Mouse (Mus musculus) retina, postnatal 1 day (tissue): ENCODE data around the gene Arhgef40.
"Not testable (repeated sequence)": the region's sequence is repeated elsewhere in the genome, so short reads cannot be mapped to it uniquely, and the experiment has no call there.

ENCODE experiments used
- DNase-seq: peaks from one replicate; pipeline ENCODE4 v3.0.0-alpha.2; 2012

The Arhgef40 gene

DNA sequence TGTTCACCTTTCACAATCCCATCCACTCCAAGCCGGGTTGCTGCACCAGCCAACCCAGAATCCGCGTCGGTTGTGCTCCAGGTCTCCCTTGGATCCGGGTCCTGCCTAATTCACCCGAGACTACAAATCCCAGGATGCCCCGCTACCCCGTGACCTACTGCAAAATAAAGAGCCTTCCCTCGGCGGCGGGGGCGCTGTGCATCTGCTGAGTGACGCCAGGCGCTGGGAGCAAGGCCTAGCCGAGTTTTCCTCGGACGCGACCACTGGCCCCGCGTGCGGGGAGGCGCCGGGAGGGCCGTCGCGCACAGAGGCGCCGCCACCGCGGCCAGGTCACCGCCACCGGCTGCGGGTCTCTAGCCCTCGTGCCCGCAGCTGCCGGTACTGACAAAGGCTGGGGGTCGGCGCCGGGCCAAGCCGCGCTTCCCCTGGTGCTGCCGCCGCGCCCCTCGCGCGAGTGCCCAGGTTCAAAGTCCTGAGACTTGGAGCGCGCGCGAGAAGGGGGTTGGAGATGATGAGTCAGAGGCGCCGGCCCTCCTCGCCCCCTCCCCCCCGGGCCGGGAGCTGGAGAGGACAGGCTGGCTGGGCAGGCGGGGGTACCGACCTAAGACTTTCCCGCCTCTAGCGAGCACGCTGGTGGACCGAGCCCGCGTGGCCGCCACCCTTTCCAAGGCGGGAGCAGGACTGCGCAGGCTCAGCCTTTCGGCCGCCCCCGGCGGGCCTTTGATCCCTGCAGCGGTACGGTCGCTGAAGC, 35.2 kb downstream of the Arhgef40 start:
- peak; percentile 99 for DNase-seq

DNA sequence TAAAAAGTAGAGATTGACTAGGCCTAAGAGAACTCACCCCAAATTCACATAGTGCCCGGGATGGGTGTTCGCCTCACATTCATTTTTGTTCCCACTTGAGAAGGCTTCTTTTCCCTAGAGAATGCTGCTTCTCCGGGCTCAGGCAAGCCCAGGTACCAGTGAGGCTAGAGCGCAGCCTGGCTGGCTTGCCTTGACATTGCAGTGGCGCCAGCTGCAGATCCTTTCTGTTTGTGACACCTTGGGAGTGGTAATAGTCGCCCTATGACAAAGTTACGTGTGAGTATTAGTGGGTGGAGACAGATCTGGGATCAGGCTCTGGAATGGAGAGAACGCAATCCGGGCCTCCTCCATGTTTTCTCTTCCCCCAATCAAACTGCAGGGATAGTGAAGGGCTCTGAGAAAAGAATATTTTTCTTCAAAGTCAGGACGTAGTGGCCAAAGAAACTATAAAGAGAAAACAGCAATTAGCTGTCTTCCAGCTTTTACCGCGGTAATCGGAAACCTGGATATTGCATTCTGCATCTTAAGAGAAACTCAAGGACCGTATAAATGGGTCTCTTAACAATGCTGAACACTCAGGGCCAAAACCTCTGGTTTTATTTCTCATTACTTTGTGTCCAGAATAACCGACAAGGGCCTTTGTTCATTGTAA, 36.1 kb downstream of the Arhgef40 start, which contains the start of gene Zfp219:
Gene Zfp219, minus strand, starts transcription at position 248 of the 652 bp plus-strand sequence.
- peak; percentile 77 for DNase-seq

DNA sequence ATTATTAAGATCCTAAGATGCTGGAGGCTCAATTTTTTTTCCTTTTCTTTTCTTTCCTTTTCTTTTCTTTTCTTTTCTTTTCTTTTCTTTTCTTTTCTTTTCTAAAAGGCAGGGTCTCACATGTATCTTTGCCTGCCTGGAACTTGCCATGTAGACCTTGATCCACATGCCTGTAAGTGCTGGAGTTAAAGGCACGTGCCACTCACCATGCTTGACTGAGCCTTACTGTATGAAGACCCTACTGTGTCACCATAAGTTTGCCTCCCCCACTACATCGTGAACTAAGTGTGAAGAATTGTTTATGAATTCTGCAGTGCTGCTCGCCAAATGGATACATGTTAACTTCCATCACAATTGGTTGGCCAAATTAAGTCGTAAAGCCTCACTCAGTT, 36.6 kb downstream of the Arhgef40 start:
- DNase-seq: no peak

DNA sequence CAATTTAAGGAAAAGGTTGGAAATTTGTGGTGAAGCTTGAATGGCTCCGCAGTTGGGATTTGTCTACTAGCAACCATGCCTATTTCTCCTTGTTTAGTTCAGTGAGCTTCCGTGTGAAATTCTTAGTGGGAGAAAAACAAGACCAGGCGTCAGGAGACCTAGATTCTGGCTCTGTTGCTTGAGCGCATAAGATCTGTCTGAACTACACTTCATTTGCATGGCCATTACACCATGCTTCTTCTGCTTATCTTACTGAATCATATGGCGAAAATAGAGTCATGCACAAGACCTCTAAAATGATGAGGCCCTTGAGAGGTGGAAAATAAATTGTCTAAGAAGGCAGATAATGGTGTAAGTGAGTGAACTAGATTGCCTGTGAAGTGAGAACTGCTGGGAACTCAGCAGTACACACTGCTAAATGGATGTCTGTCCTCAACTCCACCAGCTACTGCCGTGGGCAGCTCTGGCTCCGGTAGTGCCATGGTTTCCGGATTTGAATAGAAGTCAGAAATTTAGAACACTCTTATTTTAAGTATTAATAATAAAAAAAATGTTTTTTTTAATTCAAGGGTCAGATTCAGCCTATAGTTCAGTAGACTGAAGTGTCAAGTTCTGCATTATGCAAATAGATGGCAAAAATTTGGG, 37.2 kb downstream of the Arhgef40 start:
- no peak for DNase-seq

DNA sequence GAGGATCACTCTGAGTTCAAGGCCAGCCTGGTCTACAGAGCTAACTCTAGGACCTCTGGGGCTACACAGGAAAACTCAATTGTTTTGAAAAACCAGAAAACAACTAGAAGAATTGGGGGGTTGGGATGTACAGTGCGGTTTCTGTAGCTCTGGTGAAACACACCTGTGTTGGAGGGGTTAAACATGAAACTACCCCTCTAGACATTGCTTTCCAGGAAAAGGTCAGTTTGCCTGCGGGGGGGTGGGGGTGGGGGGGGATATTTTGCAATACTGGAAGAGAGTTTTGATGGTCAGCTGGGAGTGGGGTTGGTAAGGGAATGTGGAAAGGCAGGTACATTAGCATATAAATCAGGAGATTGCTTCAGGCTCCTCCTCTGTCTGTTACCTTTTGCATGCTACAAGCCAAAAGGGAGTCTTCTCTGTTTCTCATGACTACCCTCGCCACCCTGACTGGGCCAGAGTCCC, 37.8 kb downstream of the Arhgef40 start:
- DNase-seq: no peak

DNA sequence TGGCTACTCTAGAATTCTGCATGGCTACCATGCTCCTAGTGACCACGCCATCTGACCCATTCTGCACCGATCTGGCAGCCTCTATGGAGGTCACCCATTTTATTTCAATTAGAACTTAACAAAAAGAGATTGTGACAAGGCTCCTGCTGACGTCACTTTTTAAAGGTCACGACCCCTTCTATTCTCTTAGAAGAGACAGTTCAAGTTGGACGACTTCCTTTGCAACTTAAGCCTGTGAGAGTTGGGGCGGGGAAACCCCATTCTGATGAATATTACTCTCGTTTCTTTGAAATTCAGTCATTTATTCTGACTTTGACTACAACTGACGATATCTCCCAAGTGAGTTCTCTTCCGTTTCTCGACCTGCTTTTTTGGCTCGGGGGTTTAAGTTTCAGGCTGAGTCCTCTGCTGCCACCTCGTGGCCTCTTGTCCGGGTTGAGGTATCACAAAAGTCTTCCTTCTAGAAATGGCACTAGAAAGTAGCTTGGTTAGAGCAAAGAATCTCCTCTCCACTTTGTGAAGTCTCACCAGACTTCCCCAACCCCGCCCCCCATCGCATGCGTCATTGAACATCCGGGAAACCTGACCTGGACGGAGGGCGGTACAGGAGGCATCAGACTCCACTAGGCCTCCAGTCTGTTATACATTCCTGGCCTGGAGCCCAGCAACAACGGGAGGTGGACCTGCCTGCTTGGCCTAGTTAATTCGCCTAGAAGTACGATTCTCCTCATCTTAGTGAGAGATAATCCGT, 38.4 kb downstream of the Arhgef40 start:
- peak; percentile 95 for DNase-seq

DNA sequence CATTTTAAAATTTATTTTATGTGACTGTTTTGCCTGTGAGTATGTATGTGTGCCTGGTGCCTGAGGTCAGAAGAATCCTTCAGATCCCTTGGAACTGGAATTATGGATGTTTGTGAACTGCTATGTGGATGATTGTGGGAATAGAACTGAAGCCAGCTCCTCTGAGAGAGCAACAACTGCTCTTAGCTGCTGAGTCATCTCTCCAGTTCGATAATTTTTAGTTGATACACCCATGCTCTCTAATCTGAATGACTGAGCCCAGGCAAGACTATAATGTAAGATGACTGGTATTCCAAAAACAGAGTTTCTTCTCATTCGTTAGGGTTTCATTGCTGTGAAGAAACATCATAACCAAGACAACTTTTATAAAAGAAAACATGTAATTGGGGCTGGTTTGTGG, 39.6 kb downstream of the Arhgef40 start:
- DNase-seq: no peak

DNA sequence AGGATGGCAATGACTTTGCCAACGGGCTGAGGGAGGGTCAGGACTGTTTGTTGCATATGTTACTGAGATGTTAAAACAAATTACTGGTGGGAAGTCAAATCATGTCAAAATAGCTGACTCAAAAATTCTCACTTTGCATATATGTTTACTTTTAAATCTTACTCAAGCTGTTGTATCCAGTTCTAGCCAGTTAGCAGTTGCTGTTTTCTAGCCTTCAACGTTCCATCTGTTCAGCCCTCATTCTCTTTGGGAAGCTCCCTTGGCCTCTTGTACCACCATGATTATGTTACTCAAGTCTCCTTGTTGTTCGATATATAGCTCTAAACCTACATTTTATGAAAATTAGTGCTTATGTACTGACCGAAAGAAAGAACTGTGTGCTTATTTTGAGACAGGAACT, 41.8 kb downstream of the Arhgef40 start:
- DNase-seq: no peak

DNA sequence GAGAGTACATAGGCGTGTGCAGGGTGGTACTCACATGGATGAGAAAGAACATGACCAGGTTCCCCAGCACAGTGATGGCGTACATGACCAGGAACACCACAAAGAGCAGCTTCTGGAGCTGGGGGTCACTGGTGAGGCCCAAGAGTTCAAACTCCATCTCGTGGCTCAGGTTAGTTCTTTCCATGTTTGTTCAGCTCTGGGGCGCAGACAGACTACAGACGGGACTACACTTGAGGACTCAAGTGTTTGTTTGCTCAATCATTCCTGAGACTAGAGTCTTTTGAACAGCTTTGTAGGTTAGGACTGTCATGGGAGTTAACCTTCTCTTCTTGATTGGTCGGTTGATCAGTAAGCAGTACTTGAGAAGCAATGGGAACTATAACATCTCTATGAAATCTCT, 51.4 kb downstream of the Arhgef40 start:
- DNase-seq: no peak

DNA sequence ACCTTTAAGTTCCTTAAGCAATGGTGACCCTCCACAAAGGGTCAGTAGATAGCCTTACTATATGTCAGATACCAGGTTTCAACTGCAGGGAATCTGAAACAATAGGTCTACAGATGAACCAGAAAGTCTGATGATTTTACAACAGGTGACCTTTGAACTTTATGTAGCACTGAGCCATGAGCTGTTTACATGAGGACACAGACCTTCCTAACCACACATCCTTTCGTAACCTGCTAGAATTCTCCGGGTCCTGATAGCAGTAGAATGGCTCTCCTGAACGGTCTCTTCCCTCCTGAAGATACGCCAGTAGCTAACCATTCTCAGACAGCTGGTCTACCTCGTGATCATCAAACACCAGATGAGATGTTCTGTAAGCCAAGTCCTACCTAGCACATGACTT, 54.8 kb downstream of the Arhgef40 start:
- DNase-seq: no peak

DNA sequence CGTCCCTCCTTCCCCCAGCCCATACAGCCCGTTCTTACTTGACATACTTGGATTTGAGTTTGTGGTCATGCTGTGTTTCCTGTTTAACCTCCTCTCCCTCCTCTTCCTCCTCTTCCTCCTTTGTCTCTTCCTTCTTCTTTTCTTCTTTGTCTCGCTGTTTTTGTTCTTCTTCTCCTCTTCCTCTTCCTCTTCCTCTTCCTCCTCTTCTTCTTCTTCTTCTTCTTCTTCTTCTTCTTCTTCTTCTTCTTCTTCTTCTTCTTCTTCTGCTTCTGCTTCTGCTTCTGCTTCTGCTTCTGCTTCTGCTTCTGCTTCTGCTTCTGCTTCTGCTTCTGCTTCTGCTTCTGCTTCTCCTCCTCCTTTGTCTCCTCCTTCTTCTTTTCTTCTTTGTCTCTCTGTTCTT, 57.8 kb downstream of the Arhgef40 start, which contains the start of gene Olfr221:
Gene Olfr221, minus strand, starts transcription at position 101 of the 400 bp plus-strand sequence.
- DNase-seq: not testable (repeated sequence)

DNA sequence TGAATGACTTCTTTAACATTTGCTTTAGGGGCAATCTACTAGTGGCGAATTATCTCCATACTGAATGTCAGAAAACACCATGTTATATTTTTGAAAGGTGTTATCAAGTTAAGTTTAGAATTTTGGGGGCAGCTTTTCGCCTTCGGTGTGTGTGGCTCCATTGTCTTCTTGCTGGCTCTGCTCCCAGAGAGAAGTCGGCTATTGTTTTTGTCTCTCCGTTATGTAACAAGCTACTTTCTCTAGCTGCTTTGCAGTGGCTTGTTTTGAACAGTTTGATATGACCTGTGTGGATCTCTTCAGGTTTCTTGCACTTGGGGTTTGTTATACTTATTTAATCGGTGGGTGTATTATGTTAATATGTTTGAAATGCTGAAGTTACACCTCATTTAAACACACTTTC, 58.9 kb downstream of the Arhgef40 start:
- no peak for DNase-seq

DNA sequence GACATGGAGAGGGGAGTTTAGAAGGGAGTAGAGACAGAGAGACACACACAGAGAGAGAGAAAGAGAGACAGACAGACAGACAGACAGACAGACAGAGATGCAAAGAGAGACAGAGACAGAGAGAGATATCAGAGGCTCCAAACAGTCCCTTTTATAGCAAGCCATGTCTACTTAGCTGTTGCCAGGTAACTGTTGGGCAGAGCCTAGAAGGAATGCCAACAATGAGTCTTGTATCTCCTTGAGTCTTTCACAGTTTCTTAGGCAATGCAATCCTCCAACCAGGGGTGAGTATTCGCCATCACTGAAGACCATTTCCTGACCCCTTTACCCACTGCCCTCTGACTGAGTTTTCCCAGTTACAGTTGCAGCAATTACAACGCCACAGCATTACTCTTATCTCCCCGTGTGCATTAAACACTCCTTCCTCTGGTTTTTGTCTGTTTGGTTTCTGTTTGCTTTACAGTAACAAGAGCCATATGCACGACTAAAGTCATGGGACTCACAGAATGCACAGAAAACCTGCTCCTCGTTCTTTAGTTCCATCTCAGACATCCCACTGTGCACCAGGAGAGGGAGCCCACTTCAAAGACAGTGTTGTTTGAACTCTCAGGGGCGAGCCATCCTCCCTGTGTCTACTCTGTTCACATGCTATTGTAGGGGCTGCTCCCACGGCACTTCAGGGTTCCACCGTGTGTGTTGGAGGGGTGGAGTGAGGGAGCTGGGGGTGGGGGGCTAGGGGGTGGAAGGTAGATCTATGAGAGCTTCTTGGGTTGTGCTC, 60.6 kb downstream of the Arhgef40 start:
- peak; percentile 60 for DNase-seq

DNA sequence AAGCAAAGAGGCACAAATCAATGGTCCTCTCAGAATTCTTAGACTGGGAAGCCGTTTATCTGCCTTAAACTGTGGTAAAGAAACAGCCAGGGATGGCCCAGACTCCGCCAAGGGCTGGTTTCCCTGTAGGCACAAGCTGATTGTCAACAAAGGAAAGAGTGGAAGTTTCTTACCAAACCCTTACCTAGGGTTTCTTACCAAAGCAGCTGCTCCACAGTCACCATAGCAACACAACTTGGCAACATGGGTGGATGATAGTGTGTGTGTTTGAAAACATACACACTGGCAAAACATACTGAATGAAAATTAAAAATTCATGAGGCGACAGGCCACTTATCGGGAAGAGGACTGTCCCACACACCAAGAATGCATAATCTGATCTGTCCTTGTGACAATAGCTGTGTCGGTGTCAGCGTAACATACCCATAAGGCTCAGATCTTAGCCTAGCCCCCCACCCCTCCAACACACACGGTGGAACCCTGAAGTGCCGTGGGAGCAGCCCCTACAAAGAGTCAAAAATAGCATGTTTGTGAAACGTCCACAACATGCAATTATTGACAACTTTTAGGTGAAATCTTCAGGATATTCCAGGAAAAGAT, 61.5 kb downstream of the Arhgef40 start:
- DNase-seq: no peak

DNA sequence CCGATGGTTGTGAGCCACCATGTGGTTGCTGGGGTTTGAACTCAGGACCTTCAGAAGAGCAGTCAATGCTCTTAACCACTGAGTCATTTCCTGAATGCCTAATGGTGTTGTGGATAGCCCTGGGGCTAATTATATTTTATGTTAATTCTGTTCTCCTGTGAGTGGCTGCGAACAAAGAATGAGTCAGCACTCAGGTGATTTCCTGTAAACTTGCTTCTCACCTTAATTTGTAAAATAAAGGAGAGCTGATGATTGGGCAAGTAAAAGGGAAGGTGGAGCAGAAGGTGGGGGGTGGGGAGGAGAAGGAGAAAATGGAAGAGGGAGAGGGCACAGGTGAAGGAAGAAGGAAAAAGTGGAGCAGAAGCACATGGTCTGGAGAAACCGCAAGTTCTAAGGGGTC, 68.2 kb downstream of the Arhgef40 start:
- not testable (repeated sequence) for DNase-seq
